Mouse (Mus musculus): ENCODE data around the gene E330021D16Rik.
"Not testable (repeated sequence)": the region's sequence is repeated elsewhere in the genome, so short reads cannot be mapped to it uniquely, and the experiment has no call there.

E330021D16Rik gene

DNA sequence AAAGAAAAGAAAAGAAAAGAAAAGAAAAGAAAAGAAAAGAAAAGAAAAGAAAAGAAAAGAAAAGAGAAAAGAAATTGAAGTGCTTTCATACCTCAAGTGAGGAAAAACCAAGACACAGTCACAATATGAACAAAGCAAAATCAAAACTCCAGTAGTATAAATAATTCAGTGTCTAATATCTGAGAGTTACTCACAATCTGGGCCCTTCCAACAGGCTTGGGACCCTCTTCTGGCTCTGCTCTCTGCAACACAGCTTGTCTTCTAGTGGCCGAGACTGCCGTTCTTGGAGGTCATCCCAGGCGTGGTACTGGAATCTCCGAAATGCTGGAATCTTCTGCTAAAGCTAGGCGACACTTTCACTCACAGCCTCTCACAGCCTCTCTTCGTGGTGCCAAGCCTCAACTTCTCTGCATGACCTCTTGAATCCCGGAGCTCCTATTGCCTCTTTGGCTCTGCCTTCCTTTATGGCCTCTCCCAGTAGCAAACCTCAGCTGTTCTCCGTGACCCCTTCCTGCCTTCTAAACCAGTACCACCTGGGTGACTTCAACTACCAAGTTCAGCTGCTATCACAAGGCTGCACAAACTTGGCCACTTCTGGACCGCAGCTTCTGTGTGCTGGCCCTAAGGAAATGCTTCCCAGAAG, at the start of gene E330021D16Rik:
E330021D16Rik (minus strand) TSS at position 437 of the 643 bp plus-strand sequence.
- DNase-seq = no peak

DNA sequence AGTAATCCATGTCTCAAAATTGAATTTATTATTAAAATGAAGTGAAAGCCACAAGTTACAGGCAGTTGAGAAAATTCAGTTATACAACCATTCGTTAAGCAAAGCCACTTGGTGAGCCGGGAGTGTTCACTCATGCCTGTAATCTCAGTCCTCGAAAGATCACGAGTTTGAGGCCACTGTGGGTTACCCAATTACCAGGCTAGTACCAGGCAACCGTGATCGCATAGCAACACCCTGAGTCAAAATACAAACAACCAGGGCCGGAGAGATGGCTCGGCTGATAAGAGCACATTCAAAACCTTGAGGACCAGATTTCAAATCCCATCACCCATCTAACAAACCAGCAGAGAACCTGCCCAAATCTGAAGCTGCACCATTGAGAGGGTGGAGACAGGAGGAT, 49.7 kb upstream of the E330021D16Rik start:
- peak; percentile 69 for DNase-seq

DNA sequence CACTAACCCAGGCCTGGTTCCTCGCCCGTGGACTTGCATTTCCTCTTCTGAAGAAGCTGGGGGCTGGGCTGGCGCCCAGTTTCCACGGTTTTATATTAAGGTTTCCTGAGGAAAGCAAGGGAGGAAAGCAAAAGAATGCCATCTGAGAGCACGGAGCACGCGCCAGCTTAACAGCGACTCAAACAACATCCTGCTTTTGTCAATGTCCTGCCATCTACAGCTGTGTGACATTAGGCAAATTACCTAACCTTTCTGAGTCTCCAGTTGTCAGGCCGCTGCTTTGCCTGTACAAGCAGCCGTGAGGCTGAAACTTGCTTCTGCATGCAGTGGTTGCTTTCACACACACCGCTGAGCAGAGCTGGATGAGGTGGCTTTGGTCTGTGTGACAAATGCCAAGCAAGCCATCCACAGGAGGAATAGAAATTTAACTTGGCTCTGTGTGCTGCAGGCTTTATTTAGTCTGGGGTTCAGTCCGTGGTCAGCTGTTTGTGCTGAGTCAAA, 48.8 kb upstream of the E330021D16Rik start:
- peak; percentile 63 for DNase-seq

DNA sequence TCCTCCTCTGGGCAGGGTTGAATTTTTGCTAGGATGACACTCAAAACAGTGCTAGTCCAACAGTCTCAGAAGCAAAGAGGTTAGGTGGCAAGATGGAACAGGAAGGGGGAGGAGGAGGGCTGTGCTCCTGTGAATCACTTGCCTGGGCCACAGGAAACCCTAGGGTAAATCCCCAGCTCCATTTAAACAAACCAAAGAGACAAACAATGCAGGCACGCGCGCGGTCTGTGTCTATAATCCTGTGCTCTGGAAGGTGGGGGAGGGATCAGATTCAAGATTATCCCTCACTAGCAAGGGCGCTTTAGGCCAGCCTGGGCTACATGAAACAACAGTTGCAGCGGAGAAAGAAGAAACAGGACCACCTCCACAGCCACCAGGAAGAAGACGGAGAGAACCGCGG, 48.1 kb upstream of the E330021D16Rik start:
- DNase-seq = no peak

DNA sequence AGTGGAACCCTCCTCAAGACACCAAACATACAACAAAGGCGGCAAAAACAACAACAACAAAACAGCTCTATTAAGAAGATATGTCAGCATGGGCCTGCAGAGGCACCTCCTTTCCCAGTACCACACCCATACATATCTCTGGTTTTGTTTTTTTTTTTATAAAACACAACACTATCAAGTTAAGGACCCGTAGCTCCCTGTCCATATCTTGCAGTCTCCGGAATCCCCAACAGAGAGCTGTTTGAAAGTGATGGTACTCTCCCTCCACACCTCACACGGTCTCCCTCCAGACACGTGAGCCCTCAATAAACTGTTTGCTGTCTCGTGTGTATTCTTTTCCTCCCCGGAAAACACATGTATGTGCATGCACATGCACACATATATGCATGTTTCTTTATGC, 43.8 kb upstream of the E330021D16Rik start:
- DNase-seq = no peak

DNA sequence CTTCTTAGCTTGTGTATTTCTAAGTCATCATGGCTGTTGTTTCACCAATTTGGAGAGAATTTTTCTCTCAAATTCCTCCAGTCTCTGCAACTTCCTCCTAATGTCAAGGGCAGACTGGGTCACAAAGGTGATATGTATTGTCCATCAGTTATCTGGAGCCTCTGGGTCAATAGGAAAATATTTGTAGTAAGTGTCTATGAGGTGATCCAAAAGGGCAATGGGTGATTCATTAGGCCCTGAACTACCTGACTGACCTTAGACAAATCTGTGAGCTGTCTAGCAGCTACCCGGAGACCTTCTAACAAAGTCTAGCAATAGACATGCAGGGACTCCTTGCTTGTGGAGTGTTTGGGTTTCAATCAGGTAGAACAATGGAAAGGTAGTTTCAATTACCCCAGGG, 40.9 kb upstream of the E330021D16Rik start:
- DNase-seq = no peak

DNA sequence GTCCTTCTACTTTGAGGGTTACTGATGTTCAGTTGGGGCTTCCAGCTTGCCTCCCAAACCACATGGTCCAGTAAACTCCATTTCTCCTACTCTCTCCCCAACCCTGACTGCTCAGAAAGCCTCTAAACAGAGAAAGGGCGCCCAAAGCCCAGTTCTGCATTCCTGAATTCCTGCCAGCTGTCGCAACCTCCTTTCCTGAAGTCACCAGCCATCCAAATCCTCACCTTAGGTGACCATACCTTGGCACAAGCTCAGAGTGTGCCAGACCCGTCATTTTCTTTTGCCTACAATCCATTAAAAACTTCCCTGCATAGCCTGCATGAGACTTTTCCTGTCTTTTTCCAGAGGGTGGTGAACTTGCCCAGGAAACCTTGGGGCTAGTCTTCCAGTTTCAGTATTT, 40.3 kb upstream of the E330021D16Rik start:
- DNase-seq = peak; percentile 74

DNA sequence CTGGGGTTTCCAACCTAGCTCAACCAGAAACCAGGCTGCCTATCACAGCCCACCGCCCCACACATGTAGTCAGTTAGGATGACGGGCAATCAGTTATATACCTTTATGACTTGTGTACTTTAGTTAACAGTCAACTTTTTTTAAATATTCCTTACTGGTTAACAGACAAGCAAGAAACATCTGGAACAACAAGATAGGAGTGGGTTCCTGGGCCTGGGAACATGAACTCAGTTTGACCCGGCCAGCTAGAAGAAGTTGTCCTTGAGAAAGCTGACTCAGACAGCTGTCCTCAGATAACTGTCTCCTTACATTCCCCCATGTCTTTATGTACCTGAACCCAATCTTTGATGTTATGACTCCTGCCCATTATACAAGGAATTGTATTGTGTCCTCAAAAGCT, 37.3 kb upstream of the E330021D16Rik start:
- DNase-seq = no peak

DNA sequence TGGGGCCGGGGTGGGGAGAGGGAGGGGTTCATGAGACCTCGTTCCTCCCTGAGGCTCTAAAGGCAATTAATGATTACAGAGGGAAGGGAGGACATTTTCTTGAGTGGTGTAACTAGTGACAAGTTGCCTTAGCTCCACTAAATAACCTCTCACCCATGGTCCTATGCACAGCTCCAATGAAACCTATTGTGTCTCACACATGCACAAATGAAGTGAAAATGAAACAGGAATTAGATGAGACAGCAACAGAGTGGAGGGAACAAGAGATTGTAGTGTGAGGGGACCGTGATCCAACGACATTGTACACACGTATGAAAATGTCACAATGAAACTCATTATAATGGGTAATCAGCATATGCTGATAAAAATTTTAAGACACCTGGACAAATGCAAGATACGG, 35.5 kb upstream of the E330021D16Rik start:
- DNase-seq = no peak

DNA sequence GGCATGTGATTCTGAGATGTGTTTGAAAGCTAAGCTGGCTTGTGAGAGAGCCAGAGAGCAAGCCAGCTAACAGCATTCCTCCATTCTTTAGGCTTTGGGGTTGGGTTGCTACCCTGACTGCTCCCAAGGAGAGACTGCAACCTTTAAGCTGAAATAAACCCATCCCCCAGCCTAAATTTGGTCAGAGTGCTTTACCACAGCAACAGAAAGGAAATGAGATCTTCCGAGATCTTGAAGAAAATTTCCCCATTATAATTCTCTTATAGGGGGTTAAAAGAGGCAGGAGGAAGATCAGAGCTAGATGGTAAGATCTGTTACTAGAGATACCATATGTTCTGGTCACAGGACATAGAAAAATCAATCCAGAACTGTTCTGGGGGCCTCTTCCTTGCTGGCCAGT, 34.6 kb upstream of the E330021D16Rik start:
- DNase-seq = no peak

DNA sequence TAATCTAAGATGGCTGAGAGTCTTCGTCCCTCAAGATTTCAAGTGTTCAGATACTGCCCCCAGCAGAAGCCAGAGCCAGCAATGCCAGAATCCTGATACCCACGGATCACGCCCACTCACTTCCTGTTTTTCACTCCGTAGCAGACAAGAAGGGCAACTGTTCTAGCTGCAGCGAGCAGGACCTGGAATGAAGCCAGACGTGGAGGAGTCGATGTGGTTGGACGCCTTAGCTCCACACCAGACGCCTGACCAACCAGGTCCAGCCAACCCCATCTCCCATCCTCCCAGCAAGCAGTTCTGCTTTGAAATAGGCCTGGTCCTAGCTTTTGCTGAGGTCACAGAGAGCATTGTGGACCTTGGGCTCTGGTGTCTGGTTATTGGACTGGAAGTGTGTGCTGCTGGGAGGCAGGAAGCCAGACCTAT, 33.9 kb upstream of the E330021D16Rik start:
- peak; percentile 65 for DNase-seq

DNA sequence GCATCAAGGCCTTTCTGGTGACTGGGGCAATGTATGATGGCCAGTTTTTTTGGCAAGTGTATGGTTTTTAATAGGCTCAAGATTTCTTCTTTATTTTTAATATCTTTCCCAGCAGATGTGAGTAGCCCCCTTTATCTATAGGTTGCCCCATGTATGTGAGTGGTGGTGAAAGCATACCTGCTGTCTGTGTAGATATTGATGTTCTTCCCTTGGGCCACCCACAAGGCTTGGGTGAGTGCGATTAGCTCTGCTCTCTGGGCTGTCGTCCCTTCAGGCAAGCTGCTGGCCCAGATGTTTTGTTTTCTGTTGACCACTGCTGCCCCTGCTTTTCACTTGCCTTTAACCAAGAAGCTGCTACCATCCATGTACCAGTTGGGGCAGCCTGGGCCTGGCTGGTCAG, 23.8 kb upstream of the E330021D16Rik start:
- DNase-seq = not testable (repeated sequence)

DNA sequence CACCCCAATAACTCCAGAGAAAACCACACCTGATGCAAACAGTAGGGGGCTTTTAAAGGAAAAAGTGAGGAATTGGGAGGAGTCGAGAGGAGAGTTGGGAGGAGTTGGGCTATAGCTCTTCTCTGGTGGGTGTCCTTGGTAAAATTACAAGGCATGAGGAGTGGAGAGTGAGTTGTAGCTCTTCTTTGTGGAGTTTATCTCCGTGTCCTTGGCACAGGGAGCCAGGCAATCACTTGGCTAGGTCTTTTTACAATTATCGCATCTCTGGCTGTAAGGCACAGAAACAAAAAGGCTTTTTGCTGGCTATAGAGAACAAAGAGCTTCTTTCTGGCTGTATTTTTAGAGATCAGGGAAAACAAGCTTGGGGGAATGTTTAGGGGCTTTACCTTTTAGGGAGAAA, 20.8 kb upstream of the E330021D16Rik start:
- not testable (repeated sequence) for DNase-seq

DNA sequence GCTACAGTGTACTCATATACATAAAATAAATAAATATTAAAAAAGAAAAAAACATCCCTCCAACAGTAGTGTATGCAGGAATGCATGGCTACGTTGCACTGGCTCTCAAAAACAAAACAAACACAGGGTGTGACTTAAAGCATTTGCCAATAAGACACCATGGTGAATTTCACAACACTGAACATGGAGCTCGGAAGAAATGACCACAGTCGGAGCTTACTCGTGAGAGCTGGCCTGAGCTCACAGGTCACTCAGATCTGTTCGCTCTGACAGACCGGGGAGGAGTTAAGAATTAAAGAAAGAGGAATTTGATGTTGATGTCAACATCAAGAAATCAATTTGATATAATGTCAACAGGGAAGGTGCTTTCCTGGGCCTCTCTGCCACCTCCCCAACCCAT, 18.2 kb upstream of the E330021D16Rik start:
- no peak for DNase-seq

DNA sequence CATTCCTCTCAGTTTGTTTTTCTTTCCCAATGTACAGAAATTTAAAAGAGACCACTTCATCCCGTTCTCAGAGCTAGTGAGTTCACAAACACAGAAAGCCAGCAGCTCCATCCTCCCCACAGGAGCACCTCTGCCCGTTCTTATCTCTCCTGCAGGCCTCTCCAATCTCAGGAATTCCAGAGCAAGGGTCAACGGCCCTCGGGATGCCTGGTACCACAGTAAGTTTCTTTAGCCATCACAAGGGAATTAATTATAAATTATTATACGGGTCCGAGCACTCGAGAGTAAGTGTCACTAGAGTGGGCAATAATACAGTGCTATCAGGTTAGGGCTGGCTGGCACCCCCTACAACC, 16.5 kb upstream of the E330021D16Rik start:
- no peak for DNase-seq

DNA sequence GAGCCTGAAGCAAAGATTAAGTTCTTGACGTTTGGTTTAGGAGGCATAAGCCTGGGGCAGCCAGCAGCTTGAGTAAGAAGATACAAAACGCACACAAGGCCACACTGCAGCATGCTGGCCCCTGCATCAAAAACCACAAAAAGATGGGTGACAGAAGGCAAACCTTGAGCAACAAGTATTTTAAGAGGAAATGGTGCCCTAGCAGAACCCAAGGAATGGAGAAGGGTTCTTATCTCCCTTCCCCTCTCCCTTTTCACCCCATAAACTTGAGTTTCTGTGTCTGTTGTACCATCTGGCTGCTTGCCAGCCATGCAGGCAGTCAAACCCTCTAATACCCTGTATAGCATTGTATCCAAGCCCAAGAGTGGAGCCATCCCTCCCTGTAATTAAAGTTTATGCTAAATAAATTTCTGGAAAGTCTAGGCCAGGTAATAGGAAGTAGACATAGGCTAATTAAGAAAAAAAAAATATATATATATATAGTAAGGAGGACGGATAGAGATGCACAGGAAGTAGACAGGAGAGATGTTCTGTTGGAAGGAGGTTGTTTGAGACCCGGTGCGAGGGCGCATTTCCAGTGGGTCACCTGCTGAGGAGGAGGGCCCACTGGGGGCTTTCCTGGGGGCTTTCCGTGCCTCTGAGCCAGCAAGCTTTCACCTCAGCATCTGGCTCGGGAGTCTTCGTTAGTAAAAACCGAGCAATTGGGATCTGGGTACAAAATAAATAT, 16.0 kb upstream of the E330021D16Rik start:
- no peak for DNase-seq

DNA sequence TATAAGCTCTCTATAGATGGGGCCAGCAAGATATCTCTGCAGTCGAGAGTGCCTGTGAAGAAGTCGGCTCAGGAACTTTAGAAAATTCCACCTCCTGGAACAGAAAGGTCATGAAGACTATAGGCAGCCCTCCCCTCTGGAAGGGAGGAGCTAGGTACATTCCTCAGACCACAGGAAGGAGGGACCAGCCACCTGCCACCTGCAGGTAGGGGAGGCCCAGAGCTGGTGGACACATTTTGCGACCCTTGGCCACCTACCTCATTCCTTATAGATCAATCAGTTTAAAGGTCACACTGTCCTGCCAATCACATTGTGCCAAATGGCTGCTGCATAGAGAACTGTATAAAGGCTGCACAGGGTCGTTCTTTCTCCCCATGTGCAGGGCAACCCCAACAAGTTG, 14.1 kb upstream of the E330021D16Rik start:
- DNase-seq = no peak

DNA sequence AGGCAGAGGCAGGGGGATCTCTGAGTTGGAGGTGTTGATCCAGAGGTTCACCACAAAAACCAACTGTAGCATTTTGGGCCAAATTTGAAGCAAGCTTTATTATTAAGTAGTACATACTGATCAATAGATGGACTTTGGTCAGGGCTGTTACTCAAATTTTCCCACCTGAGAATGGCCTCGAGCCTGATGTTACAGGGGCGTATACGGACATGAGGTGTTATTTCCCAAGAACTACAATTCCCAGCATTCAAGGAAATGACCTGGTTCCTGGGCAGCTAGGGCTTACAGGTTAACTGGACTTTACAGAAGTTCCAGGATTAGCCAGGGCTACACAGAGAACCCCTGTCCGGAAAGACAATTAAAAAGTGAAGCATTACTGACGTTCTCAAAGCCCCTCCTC, 13.0 kb upstream of the E330021D16Rik start:
- no peak for DNase-seq

DNA sequence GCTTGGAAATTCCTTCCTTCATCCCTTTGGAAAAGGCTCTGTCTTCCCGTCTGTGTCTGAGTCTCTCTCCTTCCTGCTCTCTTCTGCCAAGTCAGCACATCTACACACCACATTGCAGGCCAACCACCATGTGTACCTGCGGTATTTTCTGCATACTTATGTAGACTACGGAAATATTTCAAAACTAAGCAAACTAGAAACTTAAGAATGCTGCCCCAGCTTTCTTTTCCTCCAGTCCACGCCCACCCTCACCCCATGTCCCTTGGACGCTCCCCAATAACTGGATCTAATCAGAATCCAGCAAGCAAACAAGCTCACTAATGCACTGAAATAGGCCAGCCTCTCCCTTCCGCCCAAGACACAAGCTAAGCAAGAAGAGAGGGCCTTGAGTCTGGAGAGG, 11.9 kb upstream of the E330021D16Rik start:
- DNase-seq = no peak

DNA sequence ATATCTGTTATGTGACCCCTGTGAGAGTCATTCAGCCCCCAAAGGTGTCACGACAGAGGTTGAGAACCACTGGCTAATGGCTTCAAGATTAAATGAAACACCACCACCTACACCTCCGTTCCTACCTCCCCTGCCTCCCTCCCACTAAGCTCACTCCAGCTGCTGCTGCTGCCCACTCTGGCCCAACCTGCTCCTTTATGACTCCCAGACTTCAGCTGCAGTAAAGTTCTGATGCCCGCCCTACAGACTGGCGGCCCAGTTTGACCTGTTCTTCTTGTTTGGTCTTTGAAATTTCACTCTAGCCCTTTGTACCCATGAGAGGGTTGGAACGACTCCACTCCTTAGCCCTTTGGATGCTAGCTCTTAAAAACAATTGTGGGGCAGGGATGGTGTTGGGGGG, 10.6 kb upstream of the E330021D16Rik start:
- no peak for DNase-seq

DNA sequence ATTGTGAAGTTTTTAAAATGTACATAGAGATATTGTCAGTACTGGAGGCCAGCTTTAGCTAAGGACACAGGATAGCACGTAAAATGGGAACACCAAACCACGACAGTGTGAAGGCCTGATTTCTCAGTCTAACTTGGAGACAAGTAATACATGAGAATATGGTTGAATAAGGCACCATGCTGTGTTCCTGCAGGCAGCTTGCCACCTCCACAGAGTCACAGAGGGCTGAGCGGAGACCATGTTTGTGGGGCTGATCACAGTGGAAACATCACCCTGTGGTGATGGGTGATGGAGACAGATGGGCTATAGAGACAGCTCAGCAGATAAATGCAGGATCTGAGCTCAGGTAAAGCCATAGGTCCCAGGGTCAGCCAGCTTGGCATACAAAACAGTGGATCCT, 8.8 kb upstream of the E330021D16Rik start:
- DNase-seq = no peak

DNA sequence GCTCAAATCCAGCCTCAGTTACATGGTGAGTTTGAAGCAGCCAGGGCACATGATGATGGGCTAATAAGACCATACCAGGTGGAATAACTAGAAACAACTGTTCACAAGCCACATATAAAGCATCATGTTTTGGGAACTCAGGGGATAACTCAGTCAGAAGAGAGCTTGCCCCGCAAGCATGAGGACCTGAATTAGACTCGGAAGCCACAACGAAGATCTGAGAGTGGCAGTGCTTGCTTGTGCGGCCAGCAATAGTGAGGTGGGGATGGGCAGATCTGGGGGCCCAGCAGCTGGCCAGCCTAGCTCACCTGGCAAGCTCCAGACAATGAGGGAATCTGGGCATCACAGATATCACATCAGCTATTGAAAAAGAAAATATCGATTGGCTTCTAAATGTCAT, 7.8 kb upstream of the E330021D16Rik start:
- DNase-seq = no peak

DNA sequence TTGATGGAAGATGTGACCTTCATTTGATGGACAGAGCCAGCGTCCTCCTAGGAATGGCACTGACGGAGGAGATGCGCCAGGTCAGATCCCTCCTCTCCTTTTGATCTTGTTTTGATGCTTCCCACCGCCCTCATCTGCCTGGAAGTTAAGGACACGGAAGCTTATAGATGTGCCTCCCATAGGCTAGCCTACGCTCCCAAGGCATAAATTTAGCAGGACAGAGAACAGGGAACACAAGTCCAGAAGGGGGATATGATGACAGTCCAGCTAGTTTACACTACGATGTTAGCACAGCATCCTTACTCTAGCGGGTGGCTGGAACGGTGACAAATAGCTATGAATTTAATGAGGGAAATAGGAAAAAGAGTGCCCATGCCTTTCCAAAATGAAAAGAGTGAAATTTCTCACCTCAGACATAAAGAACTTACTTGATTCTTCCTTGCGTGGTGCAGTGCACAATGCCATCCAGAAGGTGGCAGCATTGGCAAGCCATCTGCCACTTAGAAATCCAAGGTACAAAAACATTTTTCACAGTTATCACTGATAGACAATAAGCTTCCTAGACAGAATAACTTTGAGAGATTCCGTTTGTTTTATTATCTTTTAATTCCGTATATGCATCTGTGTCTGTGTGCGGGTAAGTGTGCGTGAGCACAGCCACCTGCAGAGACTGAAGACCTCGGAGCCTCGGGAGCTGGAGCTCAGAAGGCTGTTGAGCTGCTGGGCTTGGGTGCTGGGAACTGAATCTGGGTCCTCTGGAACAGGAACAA, 6.9 kb upstream of the E330021D16Rik start:
- DNase-seq = peak; percentile 64

DNA sequence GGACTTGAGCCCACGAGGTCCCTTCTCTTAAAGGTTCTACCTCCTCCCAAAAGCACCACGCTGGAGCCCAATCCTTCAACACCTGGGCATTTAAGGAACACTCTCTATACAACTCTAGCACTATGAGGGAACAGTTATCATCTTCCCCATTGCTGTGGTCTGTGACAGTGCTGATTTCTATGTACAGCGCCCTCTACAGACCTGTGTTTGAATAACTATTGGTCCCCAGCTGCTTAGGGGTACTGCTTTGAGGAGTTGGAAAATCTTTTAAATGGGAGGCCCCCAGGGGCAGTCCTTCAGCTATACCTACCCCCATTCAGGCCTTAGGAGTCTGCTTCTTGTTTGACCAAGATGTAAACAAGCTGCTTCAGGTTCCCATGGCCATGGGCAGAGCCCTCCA, 5.7 kb upstream of the E330021D16Rik start:
- DNase-seq = no peak

Measured in kidney, postnatal 14 days (tissue).